Mouse (Mus musculus): ENCODE measurements around the gene Sec14l4. TPM values are rescaled to one million over a fixed set of nuclear protein-coding genes. Genes with fewer than 3 reads are reported as not detected.
"Not testable (repeated sequence)": the region's sequence is repeated elsewhere in the genome, so short reads cannot be mapped to it uniquely, and the experiment has no call there.

Sec14l4 gene
- polyA plus RNA-seq, 1 experiment from 2014 or later = not detected

DNA sequence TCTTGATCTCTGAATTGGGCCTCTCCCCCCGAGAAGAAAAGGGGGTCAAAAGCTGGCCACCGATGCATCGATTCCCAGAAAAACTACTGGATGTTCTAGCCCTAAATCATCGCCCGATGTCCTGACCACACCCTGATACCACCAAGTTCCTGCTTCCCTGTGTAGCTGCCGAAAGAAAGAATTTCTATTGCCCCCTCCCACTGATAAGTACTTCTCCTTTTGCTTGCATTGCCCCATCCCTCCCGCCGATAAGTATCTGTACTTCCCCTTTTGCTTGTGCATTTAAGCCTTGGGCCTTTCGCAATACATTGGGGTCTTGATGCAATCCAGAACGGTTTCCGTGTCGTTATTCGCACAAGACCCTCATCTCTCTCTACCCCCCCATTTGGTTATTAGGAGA is 9.2 kb upstream of the Sec14l4 start:
- ATAC-seq (ENCODE audit: low FRiP score); H3K4me2 ChIP-seq; H3K4me3 ChIP-seq (ENCODE audit: low read depth, low read length); H3K36me3 ChIP-seq (ENCODE audit: control insufficient read depth, insufficient read depth, low read length); H3K4me1 ChIP-seq (ENCODE audit: control insufficient read depth, insufficient read depth, low read length); DNase-seq (ENCODE audit: low spot score, missing footprints); H3K27me3 ChIP-seq (ENCODE audit: control insufficient read depth, insufficient read depth, low read length); H3K9ac ChIP-seq (ENCODE audit: low read length); H3K9me3 ChIP-seq (ENCODE audit: control insufficient read depth, low read length); H3K27ac ChIP-seq (ENCODE audit: low read depth, low read length): not testable (repeated sequence)
- WGBS = 93% methylated on average over 13 of the region's 13 CpGs

DNA sequence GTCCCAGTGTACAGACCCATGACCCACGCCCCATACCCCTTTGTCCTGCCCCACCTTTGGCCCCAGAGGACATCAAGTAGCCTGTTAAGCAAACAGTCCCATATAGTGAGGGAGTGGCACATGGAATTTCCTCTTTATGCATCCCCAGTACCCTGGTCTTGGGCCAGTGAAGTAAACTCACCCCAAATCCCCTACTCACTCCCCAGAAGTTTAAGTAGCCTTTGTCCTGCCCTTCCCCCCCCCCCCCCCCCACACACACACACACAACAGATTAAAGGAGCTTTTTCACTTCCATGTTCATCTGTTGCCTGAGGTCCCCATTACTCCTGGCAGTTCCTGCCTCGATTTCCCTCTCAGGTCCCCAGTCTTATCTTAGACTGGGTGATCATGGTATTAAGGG is 7.9 kb upstream of the Sec14l4 start:
- Histone ChIP-seq H3K9ac (ENCODE audit: low read length) (no peak overlapping the region), H3K9me3 (ENCODE audit: control insufficient read depth, low read length) (no peaks in the 10 kb centered on the region), H3K4me2 (no peak overlapping the region), H3K27me3 (ENCODE audit: control insufficient read depth, insufficient read depth, low read length) (no peaks in the 10 kb centered on the region), H3K36me3 (ENCODE audit: control insufficient read depth, insufficient read depth, low read length) (no peaks in the 10 kb centered on the region), H3K27ac (ENCODE audit: low read depth, low read length) (no peak overlapping the region), H3K4me1 (ENCODE audit: control insufficient read depth, insufficient read depth, low read length) (no peaks in the 10 kb centered on the region), H3K4me3 (ENCODE audit: low read depth, low read length) (no peak overlapping the region)
- WGBS = 83% methylated on average over 2 of the region's 2 CpGs
- ATAC-seq (ENCODE audit: low FRiP score) (no peak), DNase-seq (ENCODE audit: low spot score, missing footprints) (no peak)

DNA sequence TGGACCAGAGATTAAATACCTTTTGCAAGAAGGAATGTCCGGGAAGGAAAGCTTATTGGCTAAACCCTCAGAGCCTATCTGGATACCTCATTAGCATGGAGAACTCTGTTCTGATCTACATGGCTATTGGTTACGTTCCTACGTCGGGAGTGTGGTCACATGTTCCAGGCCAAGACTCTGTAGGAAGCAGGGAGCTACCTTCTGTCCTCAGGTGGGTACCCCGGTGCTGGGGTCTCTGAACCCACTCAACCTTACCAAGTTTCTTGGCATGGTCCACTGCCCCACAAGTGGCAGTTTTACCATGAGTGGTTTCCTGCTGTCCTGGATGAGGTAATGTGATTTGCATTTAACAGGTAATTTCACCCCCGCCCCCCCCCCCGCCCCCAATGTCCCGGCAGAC is 4.2 kb upstream of the Sec14l4 start:
- Histone ChIP-seq H3K27ac (ENCODE audit: low read depth, low read length) (no peak overlapping the region), H3K4me1 (ENCODE audit: control insufficient read depth, insufficient read depth, low read length) (no peaks in the 10 kb centered on the region), H3K36me3 (ENCODE audit: control insufficient read depth, insufficient read depth, low read length) (no peaks in the 10 kb centered on the region), H3K9me3 (ENCODE audit: control insufficient read depth, low read length) (no peaks in the 10 kb centered on the region), H3K4me2 (no peak overlapping the region), H3K27me3 (ENCODE audit: control insufficient read depth, insufficient read depth, low read length) (no peaks in the 10 kb centered on the region), H3K9ac (ENCODE audit: low read length) (no peak overlapping the region), H3K4me3 (ENCODE audit: low read depth, low read length) (no peak overlapping the region)
- DNase-seq (ENCODE audit: low spot score, missing footprints) (no peak), ATAC-seq (ENCODE audit: low FRiP score) (no peak)
- WGBS = 83% methylated on average over 8 of the region's 8 CpGs

- Histone ChIP-seq H3K9ac (ENCODE audit: low read length) (no peak overlapping the region), H3K27ac (ENCODE audit: low read depth, low read length) (no peak overlapping the region), H3K9me3 (ENCODE audit: control insufficient read depth, low read length) (no peaks in the 10 kb centered on the region), H3K4me1 (ENCODE audit: control insufficient read depth, insufficient read depth, low read length) (no peaks in the 10 kb centered on the region), H3K4me3 (ENCODE audit: low read depth, low read length) (no peak overlapping the region), H3K27me3 (ENCODE audit: control insufficient read depth, insufficient read depth, low read length) (no peaks in the 10 kb centered on the region), H3K4me2 (no peak overlapping the region), H3K36me3 (ENCODE audit: control insufficient read depth, insufficient read depth, low read length) (no peaks in the 10 kb centered on the region)
- WGBS = 81% methylated on average over 9 of the region's 9 CpGs
- ATAC-seq (ENCODE audit: low FRiP score) = no peak
- DNase-seq (ENCODE audit: low spot score, missing footprints) = no peak
Observed at GRCm38 (mm10) chr11:4027561-4028334, 3.5 kb upstream of the Sec14l4 start.

GRCm38 (mm10) chr11:4029343-4029742 is 1.9 kb upstream of the Sec14l4 start:
- Histone ChIP-seq H3K27me3 (ENCODE audit: control insufficient read depth, insufficient read depth, low read length) (no peaks in the 10 kb centered on the region), H3K9me3 (ENCODE audit: control insufficient read depth, low read length) (no peaks in the 10 kb centered on the region), H3K4me1 (ENCODE audit: control insufficient read depth, insufficient read depth, low read length) (no peaks in the 10 kb centered on the region), H3K4me3 (ENCODE audit: low read depth, low read length) (no peak overlapping the region), H3K9ac (ENCODE audit: low read length) (no peak overlapping the region), H3K27ac (ENCODE audit: low read depth, low read length) (no peak overlapping the region), H3K4me2 (no peak overlapping the region), H3K36me3 (ENCODE audit: control insufficient read depth, insufficient read depth, low read length) (no peaks in the 10 kb centered on the region)
- no peak for ATAC-seq (ENCODE audit: low FRiP score)
- WGBS = 68% methylated on average over 4 of the region's 4 CpGs
- no peak for DNase-seq (ENCODE audit: low spot score, missing footprints)

- no peak for ATAC-seq (ENCODE audit: low FRiP score)
Observed at GRCm38 (mm10) chr11:4031961-4032360, 699 bp downstream of the Sec14l4 start.

DNA sequence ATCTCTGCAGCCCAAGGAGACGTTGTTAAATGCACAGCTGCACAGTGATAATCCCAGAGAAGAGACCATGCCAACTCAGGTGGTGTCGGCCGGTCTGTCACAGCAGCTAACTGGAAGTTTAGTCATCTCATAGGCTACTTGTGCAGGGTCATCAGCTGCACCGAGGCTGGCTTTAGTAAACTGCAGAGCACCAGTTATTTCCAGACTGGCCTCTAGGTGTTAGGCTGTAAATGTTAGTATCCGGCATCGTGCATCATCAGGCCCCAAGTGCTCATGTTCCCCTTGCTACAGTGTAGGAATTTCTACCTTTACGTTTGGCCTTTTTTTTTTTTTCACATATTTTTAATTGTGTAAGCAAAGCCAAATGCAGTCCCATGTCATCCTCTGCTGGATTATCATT is 2.2 kb downstream of the Sec14l4 start:
- Histone ChIP-seq H3K9me3 (ENCODE audit: control insufficient read depth, low read length) (no peaks in the 10 kb centered on the region), H3K9ac (ENCODE audit: low read length) (no peak overlapping the region), H3K4me3 (ENCODE audit: low read depth, low read length) (no peak overlapping the region), H3K27me3 (ENCODE audit: control insufficient read depth, insufficient read depth, low read length) (no peaks in the 10 kb centered on the region), H3K4me2 (no peak overlapping the region), H3K4me1 (ENCODE audit: control insufficient read depth, insufficient read depth, low read length) (no peaks in the 10 kb centered on the region), H3K27ac (ENCODE audit: low read depth, low read length) (no peak overlapping the region), H3K36me3 (ENCODE audit: control insufficient read depth, insufficient read depth, low read length) (no peaks in the 10 kb centered on the region)
- WGBS = 71% methylated on average over 7 of the region's 7 CpGs
- ATAC-seq (ENCODE audit: low FRiP score) (no peak), DNase-seq (ENCODE audit: low spot score, missing footprints) (no peak)

More at GRCm38 (mm10) chr11:4031961-4032360, 699 bp downstream of the Sec14l4 start:
- Histone ChIP-seq H3K4me1 (ENCODE audit: control insufficient read depth, insufficient read depth, low read length) (no peaks in the 10 kb centered on the region), H3K9ac (ENCODE audit: low read length) (no peak overlapping the region), H3K36me3 (ENCODE audit: control insufficient read depth, insufficient read depth, low read length) (no peaks in the 10 kb centered on the region), H3K27me3 (ENCODE audit: control insufficient read depth, insufficient read depth, low read length) (no peaks in the 10 kb centered on the region), H3K27ac (ENCODE audit: low read depth, low read length) (no peak overlapping the region), H3K4me2 (no peak overlapping the region), H3K4me3 (ENCODE audit: low read depth, low read length) (no peak overlapping the region), H3K9me3 (ENCODE audit: control insufficient read depth, low read length) (no peaks in the 10 kb centered on the region)
- no peak for DNase-seq (ENCODE audit: low spot score, missing footprints)
- WGBS = 34% methylated on average over 12 of the region's 12 CpGs

- ATAC-seq (ENCODE audit: low FRiP score) = no peak
- WGBS = 88% methylated on average over 4 of the region's 4 CpGs
Observed at GRCm38 (mm10) chr11:4034169-4034568, 2.9 kb downstream of the Sec14l4 start.

DNA sequence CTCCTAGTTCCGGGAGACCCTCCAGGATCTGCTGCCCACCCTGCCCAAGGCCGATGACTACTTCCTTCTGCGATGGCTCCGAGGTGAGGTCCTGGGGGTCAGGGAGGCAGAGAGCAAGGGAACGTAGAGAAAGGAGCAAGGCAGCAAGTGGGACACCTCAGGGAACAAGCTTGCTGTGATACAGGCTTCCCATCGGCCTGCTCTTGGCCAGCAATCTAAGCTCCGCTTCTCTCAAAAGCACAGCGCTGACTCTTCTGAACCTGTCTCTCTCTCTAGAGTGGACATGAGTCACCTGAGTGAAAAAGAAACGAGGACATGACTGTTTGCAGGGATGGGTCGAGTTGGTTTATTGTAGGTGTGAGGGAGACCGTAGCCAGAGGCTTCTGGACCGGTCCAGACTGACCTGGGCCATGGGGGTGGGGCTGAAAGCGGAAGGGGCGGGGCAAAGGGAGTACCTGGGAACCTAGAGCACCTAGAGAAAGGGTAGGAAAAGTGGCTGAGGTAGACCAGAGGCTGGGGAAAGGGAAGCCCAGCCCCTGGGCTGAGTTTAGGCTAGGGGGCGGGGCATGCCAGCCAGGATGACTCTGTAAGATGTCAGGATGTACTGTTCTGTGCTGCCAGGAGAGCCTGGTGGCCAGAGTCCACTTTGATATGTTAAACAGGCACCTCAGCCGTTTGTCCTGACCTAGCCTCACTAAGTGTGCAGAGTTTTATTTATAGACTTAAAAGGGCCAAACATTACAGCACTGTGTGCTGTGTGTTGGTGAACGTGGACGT is 4.0 kb downstream of the Sec14l4 start:
- H3K27me3 ChIP-seq (ENCODE audit: control insufficient read depth, insufficient read depth, low read length) = no peaks in the 10 kb centered on the region
- WGBS = 67% methylated on average over 18 of the region's 18 CpGs
- H3K9me3 ChIP-seq (ENCODE audit: control insufficient read depth, low read length) = no peaks in the 10 kb centered on the region
- H3K27ac ChIP-seq (ENCODE audit: low read depth, low read length) = no peak overlapping the region
- no peak overlapping the region for H3K4me2 ChIP-seq
- no peaks in the 10 kb centered on the region for H3K4me1 ChIP-seq (ENCODE audit: control insufficient read depth, insufficient read depth, low read length)
- no peak overlapping the region for H3K9ac ChIP-seq (ENCODE audit: low read length)
- H3K36me3 ChIP-seq (ENCODE audit: control insufficient read depth, insufficient read depth, low read length) = no peaks in the 10 kb centered on the region
- no peak overlapping the region for H3K4me3 ChIP-seq (ENCODE audit: low read depth, low read length)
- no peak for DNase-seq (ENCODE audit: low spot score, missing footprints)
- no peak for ATAC-seq (ENCODE audit: low FRiP score)

More at GRCm38 (mm10) chr11:4034169-4034568, 2.9 kb downstream of the Sec14l4 start:
- Histone ChIP-seq H3K36me3 (ENCODE audit: control insufficient read depth, insufficient read depth, low read length) (no peaks in the 10 kb centered on the region), H3K4me1 (ENCODE audit: control insufficient read depth, insufficient read depth, low read length) (no peaks in the 10 kb centered on the region), H3K4me2 (no peak overlapping the region), H3K27me3 (ENCODE audit: control insufficient read depth, insufficient read depth, low read length) (no peaks in the 10 kb centered on the region), H3K27ac (ENCODE audit: low read depth, low read length) (no peak overlapping the region), H3K4me3 (ENCODE audit: low read depth, low read length) (no peak overlapping the region), H3K9me3 (ENCODE audit: control insufficient read depth, low read length) (no peaks in the 10 kb centered on the region), H3K9ac (ENCODE audit: low read length) (no peak overlapping the region)
- DNase-seq (ENCODE audit: low spot score, missing footprints) = no peak

All from midbrain, embryonic 11.5 days (tissue).